Mouse (Mus musculus) stomach, embryonic 15.5 days (tissue): ENCODE data around the gene Socs7. TPM values are rescaled to one million over a fixed set of nuclear protein-coding genes. Genes with fewer than 3 reads are reported as not detected.
"Not testable (repeated sequence)": the region's sequence is repeated elsewhere in the genome, so short reads cannot be mapped to it uniquely, and the experiment has no call there.

Source experiments
- ATAC-seq: fragments of 200-750 bp; cut with Nextera tagmentation; 2 replicates; pipeline ENCODE4 v1.8.0; 2017; ENCODE audit warnings: low read depth, moderate number of reproducible peaks, moderate TSS enrichment; ENCODE audit not compliant: insufficient read depth, low FRiP score
- H3K27ac ChIP-seq: fragments of 300-500 bp; sonication (generic); 2 replicates; pipeline ENCODE4 v1.5.1; 2015; ENCODE audit warnings: mild to moderate bottlenecking, inconsistent platforms
- H3K27me3 ChIP-seq: fragments of 300-500 bp; sonication (generic); replicated peaks from 2 replicates; pipeline ENCODE4 v1.6.1; 2015; ENCODE audit warnings: inconsistent platforms
- H3K36me3 ChIP-seq: fragments of 300-500 bp; sonication (generic); 2 replicates; pipeline ENCODE4 v1.6.1; 2015; ENCODE audit warnings: inconsistent platforms
- H3K4me1 ChIP-seq: fragments of 300-500 bp; sonication (generic); 2 replicates; pipeline ENCODE4 v1.6.1; 2015; ENCODE audit warnings: inconsistent platforms
- H3K4me2 ChIP-seq: fragments of 300-500 bp; sonication (generic); 2 replicates; pipeline ENCODE4 v1.6.1; 2015; ENCODE audit warnings: mild to moderate bottlenecking, inconsistent platforms
- H3K4me3 ChIP-seq: fragments of 300-500 bp; sonication (generic); replicated peaks from 2 replicates; pipeline ENCODE4 v1.5.1; 2015; ENCODE audit warnings: inconsistent platforms
- H3K9ac ChIP-seq: fragments of 300-500 bp; sonication (generic); 2 replicates; pipeline ENCODE4 v1.6.1; 2015; ENCODE audit warnings: inconsistent platforms
- H3K9me3 ChIP-seq: fragments of 300-500 bp; sonication (generic); 2 replicates; pipeline ENCODE4 v1.6.1; 2016; ENCODE audit warnings: inconsistent platforms
- WGBS: fragments of 180-500 bp; shearing (Covaris S2); methylation state at CpG from one replicate; pipeline ENCODE4 v1.1.7; 2015; 5-methylcytosine and 5-hydroxymethylcytosine counted together
- polyA plus RNA-seq: library from polyadenylated mRNA; unstranded; fragments of >200 nt; fragmentation: Nextera tagmentation; extraction: Ambion mirVana; gene quantifications from 2 replicates; pipeline ENCODE4 v1.2.1, GENCODE M21; 2015

Gene Socs7
- polyA plus RNA-seq, result 3.4 and 3.8 TPM in 2 replicates

DNA sequence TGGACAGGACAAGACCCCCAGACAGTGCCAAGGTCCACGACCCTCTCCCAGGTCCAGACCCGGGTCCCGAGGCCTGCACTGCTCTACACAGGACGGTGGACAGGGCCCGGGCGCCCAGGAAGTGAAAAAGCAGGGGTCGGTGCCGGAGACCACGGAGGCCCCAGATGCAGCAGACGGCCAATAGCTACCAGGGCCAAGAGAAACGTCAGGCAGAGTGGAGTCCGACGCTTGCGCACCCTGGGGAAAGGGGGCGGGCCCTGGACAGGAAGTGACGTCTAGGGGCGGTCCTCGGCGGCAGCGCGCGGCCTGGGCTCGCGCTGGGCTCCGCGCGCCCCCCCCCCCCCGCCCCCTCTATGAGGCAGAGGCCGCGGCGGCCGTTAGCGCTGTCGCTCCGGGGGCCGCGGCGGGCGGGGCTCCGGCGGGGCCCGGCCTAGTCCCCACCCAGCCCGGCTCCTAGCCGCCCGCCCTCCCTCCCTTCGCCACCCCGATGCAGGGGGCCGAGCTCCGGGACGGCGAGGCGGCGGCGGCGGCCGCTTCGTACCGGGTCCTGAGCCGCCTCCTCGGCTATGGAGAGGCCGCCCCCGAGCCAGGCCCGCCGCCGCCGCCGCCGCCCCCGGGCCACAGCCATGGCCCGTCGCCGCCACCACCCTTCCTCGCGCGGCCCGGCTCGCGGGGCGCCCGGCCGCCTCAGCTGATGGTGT, at the start of gene Socs7:
Gene Socs7 (plus strand): TSS at position 604 of the 701 bp plus-strand sequence.
- no peaks in the 10 kb centered on the region for H3K36me3 ChIP-seq
- H3K27me3 ChIP-seq, result no peaks in the 10 kb centered on the region
- H3K4me1 ChIP-seq, result peaks cover 23% of the 10 kb centered on the region
- H3K9me3 ChIP-seq, result no peaks in the 10 kb centered on the region
- peak within 1 kb of the TSS; percentile 85 for H3K27ac ChIP-seq
- peak within 1 kb of the TSS; percentile 87 for H3K4me2 ChIP-seq
- H3K4me3 ChIP-seq, result peak within 1 kb of the TSS; percentile 99
- peak within 1 kb of the TSS; percentile 99 for H3K9ac ChIP-seq
- peak; percentile 97 for ATAC-seq
- WGBS, result 0% methylated on average over 23 of the region's 81 CpGs

DNA sequence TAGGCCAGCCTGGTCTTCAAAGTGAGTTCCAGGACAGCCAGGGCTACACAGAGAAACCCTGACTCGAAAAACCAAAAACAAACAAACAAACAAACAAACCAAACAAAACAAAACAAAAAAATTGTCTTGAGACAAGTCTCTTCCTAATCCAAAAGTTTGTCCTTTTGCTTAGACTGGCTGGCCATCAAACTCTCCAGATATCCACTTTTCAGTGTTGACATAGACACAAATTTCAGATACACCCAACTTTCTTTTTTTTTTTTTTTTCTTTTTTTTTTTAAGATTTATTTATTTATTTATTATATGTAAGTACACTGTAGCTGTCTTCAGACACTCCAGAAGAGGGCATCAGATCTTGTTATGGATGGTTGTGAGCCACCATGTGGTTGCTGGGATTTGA, 49.5 kb upstream of the Socs7 start:
- H3K27ac ChIP-seq, H3K4me2 ChIP-seq: not testable (repeated sequence)
- WGBS, result 71% methylated on average over 1 of the region's 1 CpGs

DNA sequence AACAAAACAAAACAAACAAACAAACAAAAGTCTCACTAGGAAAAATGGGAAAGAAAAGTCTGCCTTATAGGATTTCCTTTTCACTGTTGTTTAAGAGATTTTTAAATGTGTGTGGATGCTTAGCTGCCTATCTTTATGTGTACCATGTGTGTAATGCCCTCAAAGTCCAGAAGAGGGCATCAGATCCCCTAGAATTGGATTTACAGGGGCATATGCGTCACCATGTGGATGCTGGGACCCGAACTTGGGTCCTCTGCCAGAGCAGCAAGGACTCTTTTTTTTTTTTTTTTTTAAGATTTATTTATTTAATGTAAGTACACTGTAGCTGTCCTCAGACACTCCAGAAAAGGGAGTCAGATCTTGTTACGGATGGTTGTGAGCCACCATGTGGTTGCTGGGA, 48.2 kb upstream of the Socs7 start:
- no peaks in the 10 kb centered on the region for H3K9me3 ChIP-seq
- 96% methylated on average over 3 of the region's 3 CpGs for WGBS
- H3K27ac ChIP-seq, result no peak overlapping the region
- ATAC-seq, result no peak
- no peaks in the 10 kb centered on the region for H3K36me3 ChIP-seq
- no peak overlapping the region for H3K4me2 ChIP-seq
- H3K4me1 ChIP-seq, result peaks cover 15% of the 10 kb centered on the region
- no peak overlapping the region for H3K4me3 ChIP-seq
- no peak overlapping the region for H3K9ac ChIP-seq
- H3K27me3 ChIP-seq, result no peaks in the 10 kb centered on the region

More for the DNA sequence above, 49.5 kb upstream of the Socs7 start:
- H3K27me3 ChIP-seq, H3K9ac ChIP-seq, H3K36me3 ChIP-seq, ATAC-seq, H3K4me3 ChIP-seq, H3K9me3 ChIP-seq: not testable (repeated sequence)
- H3K4me1 ChIP-seq, result peaks cover 15% of the 10 kb centered on the region

DNA sequence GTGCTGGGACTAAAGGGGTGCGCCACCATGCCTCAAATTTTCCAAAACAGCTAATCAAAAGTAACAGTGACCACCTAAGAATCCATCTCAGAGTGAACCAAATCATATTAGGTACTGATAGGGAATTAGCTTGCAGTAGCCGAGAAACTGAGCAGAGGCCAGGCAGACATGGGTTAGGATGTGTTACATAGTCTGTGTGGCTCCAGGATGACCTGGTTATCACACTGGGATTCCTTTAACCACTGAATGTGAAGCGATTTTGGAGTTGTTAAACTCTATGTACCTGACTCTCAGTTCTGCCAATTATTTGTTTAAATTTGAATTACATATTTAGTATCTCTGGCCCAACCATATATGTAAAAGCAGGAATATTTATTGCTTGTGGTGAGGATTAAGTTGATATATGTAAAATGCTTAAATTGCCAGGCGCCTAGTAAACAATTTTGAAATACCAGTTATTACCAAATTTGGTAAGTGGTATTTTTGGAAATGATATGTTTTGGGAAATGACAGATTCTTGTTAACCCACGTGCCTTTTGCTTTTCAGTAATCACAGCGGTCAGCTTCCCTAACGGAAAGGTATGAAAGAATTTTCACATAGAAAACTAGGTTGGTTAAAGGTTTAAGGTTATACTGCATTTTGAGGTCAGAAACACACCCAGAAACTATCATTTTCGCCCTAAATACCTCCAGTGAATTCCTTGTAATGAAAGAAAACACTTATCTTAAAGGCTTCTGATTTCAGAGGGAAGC, 47.4 kb upstream of the Socs7 start:
- 41% methylated on average over 8 of the region's 8 CpGs for WGBS
- Histone ChIP-seq H3K4me1 (0 out of 2 replicates have a peak, but pooled peaks cover 7% of the 10 kb centered on the region), H3K9me3 (no peaks in the 10 kb centered on the region), H3K36me3 (no peaks in the 10 kb centered on the region), H3K9ac (no peak overlapping the region), H3K4me2 (peak overlapping the region; percentile 55), H3K27me3 (no peaks in the 10 kb centered on the region), H3K27ac (peak overlapping the region; percentile 77), H3K4me3 (peak overlapping the region; percentile 61)
- no peak for ATAC-seq

DNA sequence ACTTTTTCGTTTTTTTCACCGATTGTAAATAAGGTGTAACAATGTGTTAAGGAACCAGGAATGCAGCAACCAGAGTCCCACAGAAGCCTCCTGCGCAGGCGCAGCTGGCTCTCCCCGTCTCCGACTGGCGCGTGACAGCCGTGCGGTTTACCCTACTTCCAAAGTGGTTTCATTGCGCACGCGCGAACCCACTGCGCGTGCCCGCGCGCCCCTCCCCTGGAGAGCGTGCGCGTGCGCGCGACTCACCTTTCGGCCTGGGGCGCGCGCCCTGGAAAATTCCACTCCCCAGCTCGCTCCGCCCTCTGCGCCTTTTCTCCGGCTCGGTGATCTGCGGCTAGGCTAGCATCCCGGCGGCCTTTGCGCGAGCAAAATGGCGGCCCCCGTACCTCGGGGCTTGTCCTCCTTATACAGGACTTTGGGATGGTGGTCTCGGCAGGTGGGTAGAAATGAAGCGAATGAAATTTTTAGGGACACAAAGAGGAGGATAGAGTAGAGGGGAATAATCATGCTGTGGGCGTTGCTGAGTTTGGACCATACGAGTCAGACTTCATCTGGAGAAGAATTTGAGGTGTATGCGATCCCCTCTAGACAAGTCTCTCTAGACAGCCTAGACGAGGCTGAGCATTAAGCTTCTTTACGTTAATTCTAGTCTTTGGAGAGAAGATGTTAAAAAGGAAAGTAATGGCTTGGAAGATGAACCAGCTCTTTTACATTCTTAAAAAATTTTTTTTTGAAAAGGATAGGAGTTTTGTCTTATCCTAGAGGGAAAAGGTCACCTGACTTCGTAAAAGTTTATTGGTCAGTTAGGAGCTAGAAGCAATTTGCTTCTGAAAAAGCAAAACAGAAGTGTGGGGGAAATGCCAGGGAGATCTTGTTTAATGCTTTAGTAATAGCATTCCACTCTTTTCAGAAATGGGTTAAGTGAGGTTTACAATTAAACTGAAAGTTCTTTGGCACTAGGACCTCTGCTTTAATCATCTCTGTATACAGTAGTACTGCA, 46.5 kb upstream of the Socs7 start, which contains the start of gene Mrpl45:
Gene Mrpl45 (plus strand): TSS at position 213 of the 1,000 bp plus-strand sequence.
- ATAC-seq, result peak; percentile 92
- H3K4me2 ChIP-seq, result peak within 1 kb of the TSS; percentile 55

DNA sequence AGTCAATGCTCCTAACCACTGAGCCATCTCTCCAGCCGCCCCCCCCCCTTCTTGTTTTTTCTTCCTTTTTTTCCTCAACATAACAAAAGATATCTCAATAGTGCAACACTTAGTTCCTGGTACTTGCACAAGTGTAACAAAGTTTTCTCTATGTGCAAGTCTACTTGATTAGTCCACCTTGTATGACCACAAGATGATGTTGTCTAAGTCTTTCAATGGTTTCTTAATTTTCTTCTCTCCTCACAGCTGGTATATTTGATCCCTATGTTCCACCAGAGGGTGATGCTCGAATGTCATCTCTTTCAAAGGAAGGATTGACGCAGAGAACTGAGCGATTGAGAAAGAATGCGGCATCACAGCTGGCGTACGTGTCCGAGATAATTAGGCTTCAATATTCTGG, 41.2 kb upstream of the Socs7 start:
- H3K4me1 ChIP-seq, result no peaks in the 10 kb centered on the region
- ATAC-seq, result no peak
- H3K27me3 ChIP-seq, result no peaks in the 10 kb centered on the region
- H3K27ac ChIP-seq, result no peak overlapping the region
- H3K36me3 ChIP-seq, result peaks cover 13% of the 10 kb centered on the region; the same call in 1 of the 2 replicates
- no peak overlapping the region for H3K4me2 ChIP-seq
- 93% methylated on average over 8 of the region's 8 CpGs for WGBS
- H3K4me3 ChIP-seq, result no peak overlapping the region
- no peaks in the 10 kb centered on the region for H3K9me3 ChIP-seq
- H3K9ac ChIP-seq, result no peak overlapping the region

More for the DNA sequence above, 46.5 kb upstream of the Socs7 start, which contains the start of gene Mrpl45:
- Histone ChIP-seq H3K4me1 (0 out of 2 replicates have a peak, but pooled peaks cover 5% of the 10 kb centered on the region), H3K9me3 (no peaks in the 10 kb centered on the region), H3K4me3 (peak within 1 kb of the TSS; percentile 61), H3K27me3 (no peaks in the 10 kb centered on the region), H3K36me3 (no peaks in the 10 kb centered on the region), H3K9ac (peak within 1 kb of the TSS; percentile 39; the same call in 1 of the 2 replicates), H3K27ac (peak within 1 kb of the TSS; percentile 77)
- WGBS, result under 1% methylated on average over 50 of the region's 50 CpGs

DNA sequence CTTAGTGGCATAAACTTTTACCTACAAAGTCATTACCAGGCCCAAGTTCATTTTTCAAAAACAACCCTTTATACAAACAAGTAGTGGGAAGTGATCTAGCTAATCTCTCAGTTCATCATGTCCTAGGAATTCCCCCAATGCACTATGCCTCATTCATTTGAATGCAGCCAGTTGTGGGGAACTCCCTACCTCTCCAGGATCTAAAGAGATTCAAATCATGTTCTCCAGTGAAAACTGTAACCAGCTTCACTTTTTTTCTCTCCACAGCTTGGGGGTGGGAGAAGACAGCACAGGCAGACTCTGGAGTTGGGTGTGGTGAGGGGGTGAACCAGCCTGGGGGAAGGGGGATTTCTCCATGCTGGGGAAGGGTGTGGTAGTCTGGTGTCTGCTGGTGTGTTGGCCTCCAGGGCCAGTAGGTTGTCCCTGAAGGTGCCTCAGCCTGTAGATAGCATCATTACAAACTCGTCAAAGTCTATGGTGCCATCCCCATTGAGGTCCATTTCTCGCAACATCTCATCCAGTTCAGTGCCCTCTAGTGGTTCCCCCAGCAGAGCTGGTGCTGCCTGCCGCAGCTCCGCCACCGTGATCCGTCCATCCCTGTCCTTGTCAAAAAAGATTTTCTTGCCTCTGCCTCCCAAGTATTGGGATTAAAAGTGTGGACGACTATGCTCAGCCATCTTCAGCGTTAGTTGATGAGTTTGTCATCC, 40.3 kb upstream of the Socs7 start:
- H3K4me1 ChIP-seq, H3K27ac ChIP-seq, ATAC-seq, H3K27me3 ChIP-seq, H3K4me3 ChIP-seq, H3K4me2 ChIP-seq, H3K9me3 ChIP-seq, H3K9ac ChIP-seq: not testable (repeated sequence)
- 89% methylated on average over 8 of the region's 8 CpGs for WGBS
- H3K36me3 ChIP-seq, result peaks cover 16% of the 10 kb centered on the region; the same call in 1 of the 2 replicates

DNA sequence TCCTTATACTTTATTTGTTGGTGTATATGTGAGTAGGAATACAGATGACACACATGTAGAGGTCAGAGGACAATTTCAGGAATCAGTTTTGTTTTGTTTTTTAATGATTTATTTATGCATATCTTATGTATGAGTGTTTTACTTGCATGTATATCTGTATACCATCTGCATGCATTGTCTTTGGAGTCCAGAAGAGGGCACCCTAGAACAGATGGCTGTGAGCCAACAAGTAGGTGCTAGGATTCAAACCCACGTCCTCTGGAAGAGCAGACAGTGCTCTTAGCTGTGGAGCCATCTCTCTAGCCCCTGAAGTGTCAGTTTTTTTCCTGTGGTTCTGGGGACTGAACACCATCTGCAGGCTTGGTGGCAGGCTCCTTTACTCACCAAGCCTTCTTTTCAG, 37.1 kb upstream of the Socs7 start:
- H3K4me2 ChIP-seq, result no peak overlapping the region
- no peak overlapping the region for H3K27ac ChIP-seq
- H3K36me3 ChIP-seq, result peaks cover 39% of the 10 kb centered on the region; the same call in 1 of the 2 replicates
- H3K9me3 ChIP-seq, result no peaks in the 10 kb centered on the region
- ATAC-seq, result no peak
- H3K27me3 ChIP-seq, result no peaks in the 10 kb centered on the region
- H3K4me1 ChIP-seq, result no peaks in the 10 kb centered on the region
- no peak overlapping the region for H3K4me3 ChIP-seq
- no peak overlapping the region for H3K9ac ChIP-seq
- WGBS, result 82% methylated on average over 1 of the region's 1 CpGs

DNA sequence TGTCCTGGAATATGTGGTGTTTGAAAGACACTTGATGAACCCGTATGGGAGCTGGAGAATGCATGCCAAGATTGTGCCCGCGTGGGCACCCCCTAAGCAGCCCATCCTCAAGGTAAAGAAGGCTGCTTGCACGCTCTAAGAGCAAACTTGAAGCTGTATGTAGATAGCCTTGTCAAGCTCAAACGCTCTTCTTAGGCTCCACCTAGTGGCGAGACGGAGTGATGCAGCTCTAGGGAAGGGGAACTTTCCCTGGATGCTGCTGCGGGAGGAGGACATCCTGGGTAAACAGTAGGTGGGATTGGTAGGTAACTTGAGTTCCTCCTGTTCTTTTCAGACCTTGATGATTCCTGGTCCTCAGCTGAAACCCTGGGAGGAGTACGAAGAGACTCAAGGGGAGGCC, 34.2 kb upstream of the Socs7 start:
- no peaks in the 10 kb centered on the region for H3K27me3 ChIP-seq
- H3K4me1 ChIP-seq, result 0 out of 2 replicates have a peak, but pooled peaks cover under 1% of the 10 kb centered on the region
- H3K9ac ChIP-seq, result no peak overlapping the region
- no peak overlapping the region for H3K4me2 ChIP-seq
- no peaks in the 10 kb centered on the region for H3K9me3 ChIP-seq
- peaks cover 39% of the 10 kb centered on the region; the same call in 1 of the 2 replicates for H3K36me3 ChIP-seq
- 20% methylated on average over 9 of the region's 9 CpGs for WGBS
- no peak overlapping the region for H3K27ac ChIP-seq
- H3K4me3 ChIP-seq, result no peak overlapping the region
- ATAC-seq, result peak; percentile 43; the same call in 1 of the 2 replicates

DNA sequence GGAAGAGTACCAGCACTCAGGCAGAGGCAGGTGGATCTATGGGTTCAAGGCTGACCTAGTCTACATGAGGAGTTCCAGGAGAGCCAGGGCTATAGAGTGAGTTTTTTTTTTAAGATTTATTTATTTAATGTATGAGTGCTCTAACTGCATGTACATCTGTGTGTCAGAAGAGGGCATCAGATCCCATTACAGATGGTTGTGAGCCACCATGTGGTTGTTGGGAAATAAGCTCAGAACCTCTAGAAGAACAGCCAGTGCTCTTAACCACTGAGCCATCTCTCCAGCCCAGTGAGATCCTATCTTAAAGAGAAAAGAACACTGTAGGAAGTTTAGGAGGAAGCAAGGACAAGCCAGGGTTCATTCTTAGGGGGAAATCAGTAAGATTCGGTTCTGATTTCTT, 32.0 kb upstream of the Socs7 start:
- Histone ChIP-seq H3K4me2 (no peak overlapping the region), H3K4me3 (no peak overlapping the region), H3K9ac (no peak overlapping the region), H3K27ac (no peak overlapping the region), H3K9me3 (no peaks in the 10 kb centered on the region), H3K36me3 (peaks cover 31% of the 10 kb centered on the region; the same call in 1 of the 2 replicates), H3K4me1 (0 out of 2 replicates have a peak, but pooled peaks cover 3% of the 10 kb centered on the region), H3K27me3 (no peaks in the 10 kb centered on the region)
- WGBS, result 100% methylated on average over 1 of the region's 1 CpGs
- no peak for ATAC-seq
